ENCODE assay signal across 8 mouse cellular contexts in genomic region chr11:108920158-108920635, GRCm38 (mm10). TPM values are rescaled to one million over a fixed set of nuclear protein-coding genes. Genes with fewer than 3 reads are reported as not detected.
A peak's percentile ranks its signal among the peaks of the same experiment; 100 is the strongest.
DNase-seq lines count a peak whose midpoint lies in the region; ATAC-seq and TF ChIP-seq lines count a peak whose summit lies in the region.

Gene Axin2, plus strand, starts transcription at chr11:108920349.

- H3K27ac ChIP-seq in ES-E14 (ENCODE audit: insufficient read depth, low read depth, low read length, poor library complexity, severe bottlenecking): peak within 1 kb of the TSS; percentile 74
- peak within 1 kb of the TSS; percentile 91 for H3K27ac ChIP-seq in cerebellum, adult 2 months (ENCODE audit: insufficient read depth, low read length)
- peak within 1 kb of the TSS; percentile 100 for H3K27ac ChIP-seq in lung, embryonic 14.5 days (ENCODE audit: low read depth)
- H3K27ac ChIP-seq in thymus, adult 2 months (ENCODE audit: control insufficient read depth, insufficient read depth, low read length): peak within 1 kb of the TSS; percentile 76; the same call in 1 of the 2 replicates

- peak within 1 kb of the TSS; percentile 86 for H3K9ac ChIP-seq in ES-E14 (ENCODE audit: insufficient read depth, low read depth, low read length, poor library complexity, severe bottlenecking)
- peak within 1 kb of the TSS; percentile 83 for H3K9ac ChIP-seq in lung, embryonic 14.5 days

- peak within 1 kb of the TSS; percentile 79 to 83 for H3K4me3 ChIP-seq in ES-E14 (ENCODE audit: insufficient read depth in 1 of 2, low read depth in 1 of 2, low read length in 2 of 2, poor library complexity in 1 of 2, severe bottlenecking in 1 of 2)
- peak within 1 kb of the TSS; percentile 86 for H3K4me3 ChIP-seq in cerebellum, adult 2 months (replicated peaks; ENCODE audit: insufficient read depth, low read depth, low read length)
- H3K4me3 ChIP-seq in lung, embryonic 14.5 days (ENCODE audit: low read depth, low read length): peak within 1 kb of the TSS; percentile 86
- H3K4me3 ChIP-seq in thymus, adult 2 months (ENCODE audit: control insufficient read depth, insufficient read depth, low read length): peak within 1 kb of the TSS; percentile 81

- H3K27me3 ChIP-seq in cerebellum, adult 2 months (ENCODE audit: control insufficient read depth, insufficient read depth, low read length): no peaks in the 10 kb centered on the region
- H3K27me3 ChIP-seq in lung, embryonic 14.5 days (ENCODE audit: insufficient read depth, low read length): no peaks in the 10 kb centered on the region
- H3K27me3 ChIP-seq in thymus, adult 2 months (ENCODE audit: control insufficient read depth, insufficient read depth, low read length): no peaks in the 10 kb centered on the region; the same call in 1 of the 2 replicates

- H3K9me3 ChIP-seq in ES-E14 (ENCODE audit: control insufficient read depth, insufficient read depth, low read depth, low read length): no peaks in the 10 kb centered on the region
- H3K9me3 ChIP-seq in lung, embryonic 14.5 days (ENCODE audit: low read depth, low read length): no peaks in the 10 kb centered on the region

- WGBS in cerebellum, adult 2 months: under 1% methylated on average over 53 of the region's 53 CpGs
- under 1% methylated on average over 53 of the region's 53 CpGs for WGBS in lung, embryonic 14.5 days
- under 1% methylated on average over 53 of the region's 53 CpGs for WGBS in thymus, adult 2 months

- peak; percentile 85 for ATAC-seq in frontal cortex, adult (ENCODE audit: low TSS enrichment)
- peak; percentile 91 for ATAC-seq in lung, embryonic 14.5 days (ENCODE audit: insufficient read depth)

- in situ Hi-C loops in ES-E14 (cut with MboI; ENCODE audit: low sequenced_read_pairs in 2 of 2, unreplicated experiment in 2 of 2): no loop called here

- H3K4me1 ChIP-seq in ES-E14 (ENCODE audit: control insufficient read depth in 2 of 2, insufficient read depth in 2 of 2, low read length in 2 of 2, poor library complexity in 1 of 2): peaks cover 0 to 28% of the 10 kb centered on the region in 2 experiments; a peak in 1 of 4 replicates
- peaks cover 9% of the 10 kb centered on the region for H3K4me1 ChIP-seq in cerebellum, adult 2 months (ENCODE audit: control insufficient read depth, insufficient read depth, low read length)
- peaks cover 5% of the 10 kb centered on the region; the same call in 1 of the 2 replicates for H3K4me1 ChIP-seq in lung, embryonic 14.5 days (ENCODE audit: insufficient read depth)
- H3K4me1 ChIP-seq in thymus, adult 2 months (replicated peaks; ENCODE audit: control insufficient read depth, insufficient read depth, low read length): peaks cover 30% of the 10 kb centered on the region

- peak; percentile 84 for DNase-seq in ES-E14 (ENCODE audit: low read depth, low spot score)
- DNase-seq in cerebellum, adult 2 months: peak; percentile 87 to 91
- DNase-seq in heart, postnatal 4 days: peak; percentile 93
- DNase-seq in layer of hippocampus, adult 8-10 months (ENCODE audit: low spot score in 2 of 2): peak; percentile 84 to 88
- DNase-seq in lung, embryonic 14.5 days: peak; percentile 98
- peak; percentile 82 for DNase-seq in ovary, postnatal 10 days (ENCODE audit: low spot score)
- DNase-seq in thymus, adult 2 months: peak; percentile 91

- peaks cover 8% of the 10 kb centered on the region; the same call in 1 of the 2 replicates for H3K36me3 ChIP-seq in ES-E14 (ENCODE audit: control insufficient read depth, insufficient read depth, low read length, poor library complexity, severe bottlenecking)
- peaks cover 7% of the 10 kb centered on the region for H3K36me3 ChIP-seq in lung, embryonic 14.5 days (ENCODE audit: insufficient read depth)
- no peaks in the 10 kb centered on the region for H3K36me3 ChIP-seq in thymus, adult 2 months (ENCODE audit: control insufficient read depth, insufficient read depth, low read length)

- H3K4me2 ChIP-seq in lung, embryonic 14.5 days: peak within 1 kb of the TSS; percentile 84

- TF ChIP-seq POLR2A in cerebellum, adult 2 months (IDR thresholded peaks at IDR 0.05; ENCODE audit: borderline replicate concordance, insufficient read depth, low read length): 0 out of 2 replicates have a peak, but pooled peaks have one; percentile 12
- TF ChIP-seq POLR2A in thymus, adult 2 months (IDR thresholded peaks at IDR 0.05; ENCODE audit: control insufficient read depth, extremely low read depth, insufficient read depth, low read length, poor library complexity): peak; percentile 59; the same call in 1 of the 2 replicates

- no peak for TF ChIP-seq CTCF in cerebellum, adult 2 months (IDR thresholded peaks at IDR 0.05; ENCODE audit: borderline replicate concordance, insufficient read depth, low read depth, low read length)
- TF ChIP-seq CTCF in lung, embryonic 14.5 days (IDR thresholded peaks at IDR 0.05; ENCODE audit: low read depth): peak; percentile 51
- peak; percentile 75; the same call in 1 of the 2 replicates for TF ChIP-seq CTCF in thymus, adult 2 months (IDR thresholded peaks at IDR 0.05; ENCODE audit: borderline replicate concordance, control insufficient read depth, extremely low read depth, insufficient read depth, low read length, poor library complexity)

TF ChIP-seq in ES-E14, 5 proteins besides CTCF, POLR2A, EP300 and RAD21:
- TF ChIP-seq HCFC1 (IDR thresholded peaks at IDR 0.05; ENCODE audit: borderline replicate concordance, insufficient read depth, low read length) (peak; percentile 8; the same call in 1 of the 2 replicates), ZNF384 (IDR thresholded peaks at IDR 0.05; ENCODE audit: low read depth, low read length) (no peak)

RNA-seq across cellular contexts. Expression of gene Axin2, which starts in this region (rescaled TPM):
- total RNA-seq in ES-E14 (2012; rRNA removed): 7.7 and 12.3 TPM in 2 replicates
- polyA plus RNA-seq in cerebellum, adult 2 months (2012; rRNA removed): 17.0 and 17.5 TPM in 2 replicates
- 1 to 10 TPM; 5.8 to 6.3 TPM for total RNA-seq in heart, postnatal 4 days (2021)
- 10 to 100 TPM; 29.6 to 35.6 (median 32.4) TPM for total RNA-seq in layer of hippocampus, adult 8-10 months (2022)
- 13.0 and 15.5 TPM in 2 replicates for polyA plus RNA-seq in lung, embryonic 14.5 days (2014; fragmentation: Nextera tagmentation; extraction: Ambion mirVana)
- 16.5 and 17.0 TPM in 2 replicates for polyA plus RNA-seq in thymus, adult 2 months (2012; rRNA removed)

Comparison
In these comparisons a context has a peak if more than half of its experiments do, and no peak if none do; other contexts are left out.
1. Peak in every context shown above with its lines: DNase-seq, ATAC-seq, H3K4me3 ChIP-seq and H3K27ac ChIP-seq.